Mouse (Mus musculus) liver, embryonic 12.5 days (tissue): ENCODE results near the gene Atf4. TPM values are rescaled to one million over a fixed set of nuclear protein-coding genes. Genes with fewer than 3 reads are reported as not detected.

Experiments used
- ATAC-seq: fragments of 200-750 bp; cut with Nextera tagmentation; 2 replicates; pipeline ENCODE4 v1.8.0; 2017; ENCODE audit warnings: moderate number of reproducible peaks, mild to moderate bottlenecking, moderate library complexity
- H3K27ac ChIP-seq: fragments of 300-500 bp; sonication (generic); 2 replicates; pipeline ENCODE4 v1.5.1; 2016; ENCODE audit warnings: mild to moderate bottlenecking
- H3K27me3 ChIP-seq: fragments of 300-500 bp; sonication (generic); replicated peaks from 2 replicates; pipeline ENCODE4 v1.6.1; 2016; ENCODE audit warnings: mild to moderate bottlenecking, moderate library complexity
- H3K36me3 ChIP-seq: fragments of 300-500 bp; sonication (generic); 2 replicates; pipeline ENCODE4 v1.6.1; 2016; ENCODE audit warnings: mild to moderate bottlenecking, moderate library complexity
- H3K4me1 ChIP-seq: fragments of 300-500 bp; sonication (generic); 2 replicates; pipeline ENCODE4 v1.6.1; 2016
- H3K4me2 ChIP-seq: fragments of 300-500 bp; sonication (generic); 2 replicates; pipeline ENCODE4 v1.6.1; 2016; ENCODE audit warnings: mild to moderate bottlenecking, moderate library complexity
- H3K4me3 ChIP-seq: fragments of 300-500 bp; sonication (generic); 2 replicates; pipeline ENCODE4 v1.5.1; 2016; ENCODE audit warnings: mild to moderate bottlenecking, moderate library complexity
- H3K9ac ChIP-seq: fragments of 300-500 bp; sonication (generic); 2 replicates; pipeline ENCODE4 v1.6.1; 2016; ENCODE audit warnings: mild to moderate bottlenecking, moderate library complexity
- H3K9me3 ChIP-seq: fragments of 300-500 bp; sonication (generic); replicated peaks from 2 replicates; pipeline ENCODE4 v1.6.1; 2016; ENCODE audit warnings: mild to moderate bottlenecking, moderate library complexity
- WGBS: fragments of 180-500 bp; shearing (Covaris S2); methylation state at CpG from one replicate; pipeline ENCODE4 v1.1.7; 2016; ENCODE audit not compliant: insufficient replicate concordance; 5-methylcytosine and 5-hydroxymethylcytosine counted together
- polyA plus RNA-seq: library from polyadenylated mRNA; unstranded; fragments of >200 nt; fragmentation: Nextera tagmentation; extraction: Ambion mirVana; gene quantifications from 2 replicates; pipeline ENCODE4 v1.2.1, GENCODE M21; 2016

Atf4 gene
- polyA plus RNA-seq, 1 experiment from 2014 or later, result 141 TPM

GRCm38 (mm10) chr15:80254207-80254606 lies 777 bp upstream of the Atf4 start:
- peak overlapping the region; percentile 85 for H3K4me2 ChIP-seq
- peaks cover 83% of the 10 kb centered on the region for H3K4me1 ChIP-seq
- no peak for ATAC-seq
- H3K27me3 ChIP-seq, result no peaks in the 10 kb centered on the region
- 50% methylated on average over 6 of the region's 6 CpGs for WGBS
- H3K9me3 ChIP-seq, result no peaks in the 10 kb centered on the region
- H3K27ac ChIP-seq, result peak overlapping the region; percentile 99
- peak overlapping the region; percentile 98 for H3K4me3 ChIP-seq
- peak overlapping the region; percentile 100 for H3K9ac ChIP-seq
- H3K36me3 ChIP-seq, result peaks cover 75% of the 10 kb centered on the region

- no peaks in the 10 kb centered on the region for H3K27me3 ChIP-seq
- peak overlapping the region; percentile 98 for H3K4me3 ChIP-seq
- WGBS, result under 1% methylated on average over 51 of the region's 51 CpGs
- peak overlapping the region; percentile 99 for H3K27ac ChIP-seq
- peaks cover 78% of the 10 kb centered on the region for H3K36me3 ChIP-seq
- no peaks in the 10 kb centered on the region for H3K9me3 ChIP-seq
- peak overlapping the region; percentile 85 for H3K4me2 ChIP-seq
- ATAC-seq, result peak; percentile 29
- H3K9ac ChIP-seq, result peak overlapping the region; percentile 100
- H3K4me1 ChIP-seq, result peaks cover 83% of the 10 kb centered on the region
Observed at GRCm38 (mm10) chr15:80255646-80256121, 700 bp downstream of the Atf4 start.

- H3K4me1 ChIP-seq, result peaks cover 82% of the 10 kb centered on the region
- H3K4me3 ChIP-seq, result peak overlapping the region; percentile 98
- H3K36me3 ChIP-seq, result peaks cover 78% of the 10 kb centered on the region
- WGBS, result 4% methylated on average over 16 of the region's 16 CpGs
- no peaks in the 10 kb centered on the region for H3K27me3 ChIP-seq
- H3K9ac ChIP-seq, result peak overlapping the region; percentile 100
- H3K9me3 ChIP-seq, result no peaks in the 10 kb centered on the region
- H3K27ac ChIP-seq, result peak overlapping the region; percentile 99
- ATAC-seq, result no peak
- peak overlapping the region; percentile 85 for H3K4me2 ChIP-seq
Observed at GRCm38 (mm10) chr15:80256242-80256641, 1.3 kb downstream of the Atf4 start.

GRCm38 (mm10) chr15:80256656-80257601 lies 1.9 kb downstream of the Atf4 start:
- H3K4me2 ChIP-seq, result peak overlapping the region; percentile 85
- H3K9ac ChIP-seq, result peak overlapping the region; percentile 100
- ATAC-seq, result no peak
- peaks cover 77% of the 10 kb centered on the region for H3K4me1 ChIP-seq
- no peaks in the 10 kb centered on the region for H3K9me3 ChIP-seq
- peaks cover 78% of the 10 kb centered on the region for H3K36me3 ChIP-seq
- no peaks in the 10 kb centered on the region for H3K27me3 ChIP-seq
- H3K4me3 ChIP-seq, result peak overlapping the region; percentile 98
- 50% methylated on average over 12 of the region's 12 CpGs for WGBS
- peak overlapping the region; percentile 99 for H3K27ac ChIP-seq

- Histone ChIP-seq H3K9ac (peak overlapping the region; percentile 100), H3K4me1 (peaks cover 77% of the 10 kb centered on the region), H3K9me3 (no peaks in the 10 kb centered on the region), H3K4me3 (peak overlapping the region; percentile 98), H3K4me2 (peak overlapping the region; percentile 85), H3K36me3 (peaks cover 78% of the 10 kb centered on the region), H3K27me3 (no peaks in the 10 kb centered on the region), H3K27ac (peak overlapping the region; percentile 99)
- WGBS, result 31% methylated on average over 4 of the region's 4 CpGs
- ATAC-seq, result no peak
Observed at GRCm38 (mm10) chr15:80257602-80258239, 2.7 kb downstream of the Atf4 start.

- Histone ChIP-seq H3K9me3 (no peaks in the 10 kb centered on the region), H3K4me3 (peak overlapping the region; percentile 98), H3K36me3 (peaks cover 73% of the 10 kb centered on the region), H3K4me1 (peaks cover 77% of the 10 kb centered on the region), H3K9ac (peak overlapping the region; percentile 100), H3K27ac (peak overlapping the region; percentile 99), H3K4me2 (peak overlapping the region; percentile 85), H3K27me3 (no peaks in the 10 kb centered on the region)
- 35% methylated on average over 11 of the region's 11 CpGs for WGBS
- peak; percentile 79 for ATAC-seq
Observed at GRCm38 (mm10) chr15:80258240-80259170, 3.5 kb downstream of the Atf4 start.

- Histone ChIP-seq H3K9me3 (no peaks in the 10 kb centered on the region), H3K4me1 (peaks cover 70% of the 10 kb centered on the region), H3K4me3 (no peak overlapping the region), H3K27ac (peak overlapping the region; percentile 99), H3K27me3 (no peaks in the 10 kb centered on the region), H3K4me2 (peak overlapping the region; percentile 85), H3K36me3 (peaks cover 70% of the 10 kb centered on the region), H3K9ac (peak overlapping the region; percentile 100; the same call in 1 of the 2 replicates)
- 83% methylated on average over 8 of the region's 8 CpGs for WGBS
- no peak for ATAC-seq
Observed at GRCm38 (mm10) chr15:80259406-80260045, 4.5 kb downstream of the Atf4 start.

- H3K36me3 ChIP-seq, result peaks cover 70% of the 10 kb centered on the region
- H3K27ac ChIP-seq, result peak overlapping the region; percentile 99; the same call in 1 of the 2 replicates
- H3K4me3 ChIP-seq, result no peak overlapping the region
- 12% methylated on average over 3 of the region's 3 CpGs for WGBS
- H3K4me1 ChIP-seq, result peaks cover 72% of the 10 kb centered on the region
- no peaks in the 10 kb centered on the region for H3K9me3 ChIP-seq
- no peak overlapping the region for H3K4me2 ChIP-seq
- no peaks in the 10 kb centered on the region for H3K27me3 ChIP-seq
- no peak for ATAC-seq
- H3K9ac ChIP-seq, result no peak overlapping the region
Observed at GRCm38 (mm10) chr15:80260677-80261076, 5.7 kb downstream of the Atf4 start.

- no peak for ATAC-seq
- H3K9me3 ChIP-seq, result no peaks in the 10 kb centered on the region
- peaks cover 72% of the 10 kb centered on the region for H3K4me1 ChIP-seq
- 73% methylated on average over 7 of the region's 7 CpGs for WGBS
- peak overlapping the region; percentile 17; the same call in 1 of the 2 replicates for H3K27ac ChIP-seq
- H3K4me2 ChIP-seq, result no peak overlapping the region
- H3K27me3 ChIP-seq, result no peaks in the 10 kb centered on the region
- H3K36me3 ChIP-seq, result peaks cover 67% of the 10 kb centered on the region
- no peak overlapping the region for H3K9ac ChIP-seq
- no peak overlapping the region for H3K4me3 ChIP-seq
Observed at GRCm38 (mm10) chr15:80261100-80261499, 6.1 kb downstream of the Atf4 start.

GRCm38 (mm10) chr15:80263610-80264575 lies 8.9 kb downstream of the Atf4 start, which contains the start of gene Rps19bp1:
Gene Rps19bp1, minus strand, starts transcription at chr15:80264315.
- WGBS, result under 1% methylated on average over 66 of the region's 66 CpGs
- H3K27me3 ChIP-seq, result 0 out of 2 replicates have a peak, but pooled peaks cover 2% of the 10 kb centered on the region
- peak within 1 kb of the TSS; percentile 81 for H3K27ac ChIP-seq

More at GRCm38 (mm10) chr15:80263610-80264575, 8.9 kb downstream of the Atf4 start, which contains the start of gene Rps19bp1:
- Histone ChIP-seq H3K36me3 (peaks cover 40% of the 10 kb centered on the region), H3K9ac (peak within 1 kb of the TSS; percentile 94), H3K4me1 (peaks cover 46% of the 10 kb centered on the region), H3K4me2 (peak within 1 kb of the TSS; percentile 91), H3K9me3 (no peaks in the 10 kb centered on the region), H3K4me3 (peak within 1 kb of the TSS; percentile 95)
- peak; percentile 92 for ATAC-seq
